Mouse (Mus musculus) bone marrow macrophage, adult 2 months (primary cell): ENCODE measurements at regions not wholly inside any gene's neighbourhood (a gene's known extent, or its start where the extent isn't known, plus 50 kb on each side); places are given as distances from the start of the nearest gene placed in this dataset.

ENCODE experiments used
- H3K27ac ChIP-seq: 2 replicates; pipeline ENCODE4 v1.5.1; 2012; ENCODE audit warnings: low read depth, low read length; ENCODE audit not compliant: insufficient read depth
- H3K4me1 ChIP-seq: 2 replicates; pipeline ENCODE4 v1.6.1; 2012; ENCODE audit warnings: low read length; ENCODE audit not compliant: control insufficient read depth, insufficient read depth
- H3K4me3 ChIP-seq: 2 replicates; pipeline ENCODE4 v1.5.1; 2012; ENCODE audit warnings: mild to moderate bottlenecking, low read length, moderate library complexity; ENCODE audit not compliant: insufficient read depth
- CTCF ChIP-seq: IDR thresholded peaks from 2 replicates; pipeline ENCODE4 v1.5.1; 2012; ENCODE audit warnings: low read depth, mild to moderate bottlenecking, low read length, moderate library complexity
- POLR2A ChIP-seq: IDR thresholded peaks from 2 replicates; pipeline ENCODE4 v1.6.1; 2012; ENCODE audit warnings: mild to moderate bottlenecking, low read depth, low read length, borderline replicate concordance

GRCm38 (mm10) chr7:134497219-134497618, 111.8 kb upstream of the D7Ertd443e start:
- Histone ChIP-seq H3K4me1 (no peaks in the 10 kb centered on the region), H3K27ac (no peak overlapping the region), H3K4me3 (no peak overlapping the region)
- no peak for TF ChIP-seq CTCF
- no peak for TF ChIP-seq POLR2A

GRCm38 (mm10) chr7:134497870-134498269, 112.4 kb upstream of the D7Ertd443e start:
- no peak for TF ChIP-seq CTCF
- no peak for TF ChIP-seq POLR2A

GRCm38 (mm10) chr7:134498716-134499115, 113.3 kb upstream of the D7Ertd443e start:
- no peak overlapping the region for H3K4me3 ChIP-seq
- H3K27ac ChIP-seq = no peak overlapping the region
- no peaks in the 10 kb centered on the region for H3K4me1 ChIP-seq
- no peak for TF ChIP-seq CTCF
- no peak for TF ChIP-seq POLR2A

More at GRCm38 (mm10) chr7:134497870-134498269, 112.4 kb upstream of the D7Ertd443e start:
- no peak overlapping the region for H3K27ac ChIP-seq
- no peak overlapping the region for H3K4me3 ChIP-seq
- H3K4me1 ChIP-seq = no peaks in the 10 kb centered on the region

- TF ChIP-seq CTCF = no peak
- no peak for TF ChIP-seq POLR2A
These were observed 114.0 kb upstream of the D7Ertd443e start for GRCm38 (mm10) chr7:134499429-134499828.

GRCm38 (mm10) chr7:134500210-134500609, 114.7 kb upstream of the D7Ertd443e start:
- Histone ChIP-seq H3K4me3 (no peak overlapping the region), H3K27ac (no peak overlapping the region), H3K4me1 (no peaks in the 10 kb centered on the region)
- TF ChIP-seq POLR2A = no peak
- TF ChIP-seq CTCF = no peak

More at GRCm38 (mm10) chr7:134499429-134499828, 114.0 kb upstream of the D7Ertd443e start:
- Histone ChIP-seq H3K4me3 (no peak overlapping the region), H3K4me1 (no peaks in the 10 kb centered on the region), H3K27ac (no peak overlapping the region)

GRCm38 (mm10) chr7:134501079-134501478, 115.6 kb upstream of the D7Ertd443e start:
- no peaks in the 10 kb centered on the region for H3K4me1 ChIP-seq
- no peak overlapping the region for H3K4me3 ChIP-seq
- TF ChIP-seq CTCF (no peak), POLR2A (no peak)
- H3K27ac ChIP-seq = no peak overlapping the region

GRCm38 (mm10) chr7:134510333-134510928, 125.0 kb upstream of the D7Ertd443e start:
- TF ChIP-seq POLR2A (no peak), CTCF (no peak)
- no peak overlapping the region for H3K27ac ChIP-seq
- H3K4me1 ChIP-seq = peaks cover 6% of the 10 kb centered on the region
- no peak overlapping the region for H3K4me3 ChIP-seq

GRCm38 (mm10) chr7:134519372-134519975, 134.0 kb upstream of the D7Ertd443e start:
- no peak for TF ChIP-seq POLR2A
- no peak for TF ChIP-seq CTCF
- Histone ChIP-seq H3K4me3 (no peak overlapping the region), H3K27ac (no peak overlapping the region), H3K4me1 (peaks cover 12% of the 10 kb centered on the region)

GRCm38 (mm10) chr7:134523897-134524296, 138.4 kb upstream of the D7Ertd443e start:
- Histone ChIP-seq H3K4me3 (no peak overlapping the region), H3K27ac (no peak overlapping the region), H3K4me1 (peaks cover 25% of the 10 kb centered on the region)
- no peak for TF ChIP-seq CTCF
- no peak for TF ChIP-seq POLR2A

GRCm38 (mm10) chr7:134525041-134525440, 139.6 kb upstream of the D7Ertd443e start:
- TF ChIP-seq POLR2A (no peak), CTCF (no peak)
- H3K4me1 ChIP-seq = peaks cover 16% of the 10 kb centered on the region
- H3K27ac ChIP-seq = no peak overlapping the region
- H3K4me3 ChIP-seq = no peak overlapping the region
